Mouse (Mus musculus) CH12.LX (cell line): ENCODE measurements around the gene Col5a3. TPM values are rescaled to one million over a fixed set of nuclear protein-coding genes. Genes with fewer than 3 reads are reported as not detected.
A peak's percentile ranks its signal among the peaks of the same experiment; 100 is the strongest.

Source experiments
- DNase-seq: peaks from one replicate; pipeline ENCODE4 v3.0.0-alpha.2; 2013; ENCODE audit errors: extremely low read depth
- H3K27ac ChIP-seq: 2 replicates; pipeline ENCODE4 v1.5.1; 2012; ENCODE audit warnings: low read depth, mild to moderate bottlenecking, control low read depth, moderate library complexity; ENCODE audit not compliant: insufficient read depth
- H3K27me3 ChIP-seq: replicated peaks from 2 replicates; pipeline ENCODE3; 2012; ENCODE audit warnings: inconsistent platforms
- H3K36me3 ChIP-seq, 2 experiments: replicated peaks in 1 of 2; 2 replicates each; pipeline versions ENCODE3 to v1.6.1; 2012; ENCODE audit warnings: inconsistent platforms in 1 of 2, low read length in 1 of 2, mild to moderate bottlenecking in 1 of 2, mixed read lengths in 1 of 2, moderate library complexity in 1 of 2; ENCODE audit not compliant: control insufficient read depth in 1 of 2, insufficient read depth in 1 of 2
- H3K4me1 ChIP-seq, 2 experiments: 2 replicates each; pipeline ENCODE4 v1.6.1; 2012; ENCODE audit warnings: inconsistent platforms in 1 of 2, moderate library complexity in 1 of 2; ENCODE audit not compliant: insufficient read depth in 2 of 2, control insufficient read depth in 1 of 2
- H3K4me2 ChIP-seq: 2 replicates; pipeline ENCODE4 v1.6.1; 2012; ENCODE audit warnings: low read depth, mild to moderate bottlenecking, control low read depth; ENCODE audit not compliant: poor library complexity, insufficient read depth, severe bottlenecking
- H3K4me3 ChIP-seq, 3 experiments: fragments of 150-350 bp in 1 of 3; sonication (generic) in 1 of 3; replicated peaks in 1 of 3; 2 replicates each; pipeline versions ENCODE3 to v1.5.1; 2011 to 2012; ENCODE audit warnings: low read depth in 2 of 3, low read length in 2 of 3, mild to moderate bottlenecking in 2 of 3, moderate library complexity in 2 of 3, control low read depth in 1 of 3, improper control_type of control experiment in 1 of 3, inconsistent platforms in 1 of 3, mixed read lengths in 1 of 3; ENCODE audit not compliant: poor library complexity in 1 of 3
- H3K79me2 ChIP-seq: replicated peaks from 2 replicates; pipeline ENCODE4 v1.6.1; 2012; ENCODE audit warnings: mild to moderate bottlenecking, moderate library complexity; ENCODE audit not compliant: control insufficient read depth, poor library complexity, insufficient read depth, severe bottlenecking; ENCODE audit errors: extremely low read depth
- H3K9ac ChIP-seq: 2 replicates; pipeline ENCODE4 v1.6.1; 2012; ENCODE audit warnings: low read depth, mild to moderate bottlenecking, control low read depth, moderate library complexity; ENCODE audit not compliant: insufficient read depth
- H3K9me3 ChIP-seq: replicated peaks from 2 replicates; pipeline ENCODE3; 2012; ENCODE audit warnings: low read length, inconsistent platforms, mixed read lengths
- BHLHE40 ChIP-seq: IDR thresholded peaks from 2 replicates; pipeline ENCODE4 v1.6.1; 2011; ENCODE audit warnings: mild to moderate bottlenecking, low read depth, low read length, improper control_type of control experiment
- CHD2 ChIP-seq: IDR thresholded peaks from 2 replicates; pipeline ENCODE4 v1.6.1; 2011; ENCODE audit warnings: low read length, improper control_type of control experiment
- CTCF ChIP-seq, 2 experiments: IDR thresholded peaks in 1 of 2; conservative IDR thresholded peaks in 1 of 2; 2 replicates each; pipeline ENCODE4 v1.5.1; 2011 to 2012; ENCODE audit warnings: low read depth in 2 of 2, low read length in 2 of 2, improper control_type of control experiment in 1 of 2, inconsistent platforms in 1 of 2, mild to moderate bottlenecking in 1 of 2, moderate library complexity in 1 of 2
- ELF1 ChIP-seq: IDR thresholded peaks from 2 replicates; pipeline ENCODE4 v1.6.1; 2014; ENCODE audit warnings: low read depth, mild to moderate bottlenecking, inconsistent platforms, low read length, improper control_type of control experiment
- ETS1 ChIP-seq: conservative IDR thresholded peaks from 2 replicates; pipeline ENCODE4 v1.6.1; 2012; ENCODE audit warnings: low read depth, mild to moderate bottlenecking, inconsistent platforms, low read length, improper control_type of control experiment, moderate library complexity
- GABPA ChIP-seq: IDR thresholded peaks from 2 replicates; pipeline ENCODE4 v1.6.1; 2012; ENCODE audit warnings: low read depth, low read length, improper control_type of control experiment, inconsistent platforms; ENCODE audit not compliant: insufficient replicate concordance
- JUN ChIP-seq: IDR thresholded peaks from 2 replicates; pipeline ENCODE4 v1.6.1; 2011; ENCODE audit warnings: low read depth, mild to moderate bottlenecking, low read length, improper control_type of control experiment, moderate library complexity; ENCODE audit not compliant: insufficient read depth
- JUND ChIP-seq: conservative IDR thresholded peaks from 2 replicates; pipeline ENCODE4 v1.6.1; 2011; ENCODE audit warnings: low read depth, low read length, improper control_type of control experiment
- MAX ChIP-seq: IDR thresholded peaks from 2 replicates; pipeline ENCODE4 v1.6.1; 2011; ENCODE audit warnings: low read length, improper control_type of control experiment
- MEF2A ChIP-seq: IDR thresholded peaks from 2 replicates; pipeline ENCODE4 v1.6.1; 2014; ENCODE audit warnings: low read depth, mild to moderate bottlenecking, inconsistent platforms, low read length, improper control_type of control experiment, borderline replicate concordance
- MXI1 ChIP-seq: IDR thresholded peaks from 2 replicates; pipeline ENCODE4 v1.6.1; 2011; ENCODE audit warnings: mild to moderate bottlenecking, low read depth, low read length, improper control_type of control experiment
- MYC ChIP-seq: IDR thresholded peaks from 2 replicates; pipeline ENCODE4 v1.6.1; 2011; ENCODE audit warnings: low read depth, mild to moderate bottlenecking, improper control_type of control experiment, low read length
- POLR2A ChIP-seq: IDR thresholded peaks from 2 replicates; pipeline ENCODE4 v1.6.1; 2011; ENCODE audit warnings: low read depth, mild to moderate bottlenecking, improper control_type of control experiment, low read length
- POLR2AphosphoS2 ChIP-seq: IDR thresholded peaks from 2 replicates; pipeline ENCODE4 v1.6.1; 2011; ENCODE audit warnings: low read depth, low read length, improper control_type of control experiment
- RAD21 ChIP-seq: IDR thresholded peaks from 2 replicates; pipeline ENCODE4 v1.6.1; 2011; ENCODE audit warnings: low read depth, mild to moderate bottlenecking, low read length, improper control_type of control experiment, moderate library complexity
- SIN3A ChIP-seq: IDR thresholded peaks from 2 replicates; pipeline ENCODE4 v1.6.1; 2012; ENCODE audit warnings: low read length, improper control_type of control experiment, inconsistent platforms
- SMC3 ChIP-seq: IDR thresholded peaks from 2 replicates; pipeline ENCODE4 v1.6.1; 2011; ENCODE audit warnings: low read depth, low read length, improper control_type of control experiment
- TCF12 ChIP-seq: IDR thresholded peaks from 2 replicates; pipeline ENCODE4 v1.6.1; 2014; ENCODE audit warnings: low read depth, mild to moderate bottlenecking, inconsistent platforms, low read length, improper control_type of control experiment
- UBTF ChIP-seq: IDR thresholded peaks from 2 replicates; pipeline ENCODE4 v1.6.1; 2012; ENCODE audit warnings: low read depth, mild to moderate bottlenecking, inconsistent platforms, low read length, improper control_type of control experiment, moderate library complexity
- USF1 ChIP-seq: IDR thresholded peaks from 2 replicates; pipeline ENCODE4 v1.6.1; 2014; ENCODE audit warnings: low read depth, mild to moderate bottlenecking, inconsistent platforms, low read length, improper control_type of control experiment
- ZKSCAN1 ChIP-seq: IDR thresholded peaks from 2 replicates; pipeline ENCODE4 v1.6.1; 2012; ENCODE audit warnings: low read depth, inconsistent platforms, low read length, improper control_type of control experiment, borderline replicate concordance
- ZNF384 ChIP-seq: IDR thresholded peaks from 2 replicates; pipeline ENCODE4 v1.6.1; 2012; ENCODE audit warnings: low read depth, low read length, improper control_type of control experiment, inconsistent platforms
- dilution Hi-C: fragments of 300-500 bp; cut with MboI; formaldehyde crosslinking; loops from 2 replicates; pipeline ENCODE4 v1.14.3; 2020; ENCODE audit warnings: low sequenced_read_pairs; ENCODE audit not compliant: extremely low pct_unique_long_range_greater_than_20kb, extremely low pct_ligation_motif_present
- in situ Hi-C: fragments of 300-500 bp; cut with MboI; formaldehyde crosslinking; loops from 3 replicates; pipeline ENCODE4 v1.14.3; 2019; ENCODE audit warnings: low sequenced_read_pairs, low pct_ligation_motif_present, low pct_unique_long_range_greater_than_20kb, mixed read lengths
- polyA plus RNA-seq: library from polyadenylated mRNA; unstranded; fragments of >175 nt; gene quantifications from 2 replicates; pipeline ENCODE4 v1.2.1, GENCODE M21; 2012; ENCODE audit warnings: low read depth; ENCODE audit not compliant: insufficient read length
- total RNA-seq, 2 experiments: library from RNA; depleted of rRNA; stranded (reverse); fragments of 300-350 nt in 1 of 2; fragments of >200 nt in 1 of 2; gene quantifications; 2 replicates each; pipeline ENCODE4 v1.2.3; 2012 to 2014

Col5a3 gene
- total and polyA plus RNA-seq, 3 experiments, result 0.25 TPM; not detected in 2

DNA sequence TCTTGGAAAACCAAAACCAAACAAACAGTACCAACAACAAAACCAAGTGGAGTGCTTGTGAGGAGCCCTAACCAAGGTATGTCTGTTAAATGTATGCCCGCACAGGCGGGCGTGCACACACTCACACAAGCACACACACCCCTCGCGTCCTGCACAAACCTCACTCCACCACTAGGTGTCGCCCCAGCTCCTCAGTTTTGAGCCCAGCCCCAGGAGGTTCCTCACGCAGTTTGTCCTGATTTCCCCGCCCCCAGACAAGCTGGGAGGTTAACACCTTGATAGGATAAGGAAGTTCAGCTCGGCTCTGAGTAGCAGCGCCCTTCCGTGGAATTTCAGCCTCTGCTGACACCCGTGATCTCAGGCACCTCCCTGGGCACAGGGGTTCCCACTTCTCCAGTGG, 74.5 kb downstream of the Col5a3 start (continued):
- peak; percentile 85 to 97 for TF ChIP-seq CTCF (conservative IDR thresholded peaks at IDR 0.05 in 1 of 2, IDR thresholded peaks at IDR 0.05 in 1 of 2; ENCODE audit: low read depth in 2 of 2, low read length in 2 of 2)
- no peak for TF ChIP-seq POLR2A
- TF ChIP-seq MAX, result no peak
- no peak for TF ChIP-seq JUN
- TF ChIP-seq TCF12, result 0 out of 2 replicates have a peak, but pooled peaks have one; percentile 35
- TF ChIP-seq BHLHE40, result peak; percentile 51; the same call in 1 of the 2 replicates
- no peak for TF ChIP-seq MEF2A
- TF ChIP-seq MYC, result peak; percentile 53; the same call in 1 of the 2 replicates
- no peak for TF ChIP-seq ETS1
- no peak for TF ChIP-seq JUND
- TF ChIP-seq SMC3, result peak; percentile 87
- TF ChIP-seq CHD2, result no peak
- TF ChIP-seq MXI1, result peak; percentile 42; the same call in 1 of the 2 replicates
- peak; percentile 96 for TF ChIP-seq RAD21
- no peak for TF ChIP-seq ZKSCAN1
- TF ChIP-seq USF1, result no peak
- no peak for TF ChIP-seq UBTF

DNA sequence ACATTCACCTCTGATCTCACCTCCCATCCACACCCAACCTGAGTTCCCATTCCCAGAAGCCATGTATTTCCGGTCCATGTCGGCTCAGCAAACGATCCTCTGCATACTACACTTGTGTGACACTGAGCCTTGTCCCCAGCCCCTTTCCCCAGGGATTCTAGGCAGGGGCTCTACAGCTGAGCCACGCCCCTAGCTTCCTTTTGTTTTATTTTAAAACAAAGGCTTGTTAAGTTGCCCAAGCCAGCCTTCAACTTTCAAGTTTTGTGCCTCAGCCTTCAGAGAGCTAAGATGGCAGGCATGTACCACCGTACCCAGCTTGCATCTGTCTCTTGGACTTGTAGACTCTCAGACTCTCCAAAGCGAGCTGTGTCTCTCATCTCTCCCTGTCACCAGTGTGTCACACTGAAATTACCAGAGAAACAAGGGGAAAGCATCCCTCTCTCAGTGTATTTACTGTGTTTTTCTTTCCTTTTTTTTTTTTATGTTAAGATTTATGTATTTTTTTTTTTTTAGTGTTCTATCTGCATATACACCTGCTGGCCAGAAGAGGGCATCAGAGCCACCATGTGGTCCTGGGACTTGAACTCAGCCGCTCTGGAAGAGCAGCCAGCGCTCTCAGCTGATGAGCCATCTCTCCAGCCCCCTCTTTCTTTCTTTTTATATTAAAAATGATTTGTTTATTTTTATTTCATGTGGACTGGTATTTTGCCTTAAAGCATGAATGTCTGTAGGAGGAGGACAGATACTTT, 76.4 kb downstream of the Col5a3 start:
- Histone ChIP-seq H3K9ac (no peak overlapping the region), H3K36me3 (no peaks in the 10 kb centered on the region), H3K27me3 (peaks cover 54% of the 10 kb centered on the region), H3K4me2 (no peak overlapping the region), H3K79me2 (no peaks in the 10 kb centered on the region), H3K9me3 (peaks cover 3% of the 10 kb centered on the region), H3K4me1 (peaks cover 2 to 18% of the 10 kb centered on the region in 2 experiments; a peak in 3 of 4 replicates)
- peak; percentile 54 for DNase-seq
- in situ Hi-C loops, result no loop called here
- dilution Hi-C loops, result no loop called here
- TF ChIP-seq SIN3A (no peak), ZKSCAN1 (no peak), CTCF (conservative IDR thresholded peaks at IDR 0.05 in 1 of 2, IDR thresholded peaks at IDR 0.05 in 1 of 2; ENCODE audit: low read depth in 2 of 2, low read length in 2 of 2) (peak; percentile 32 to 64), GABPA (no peak), ETS1 (no peak), SMC3 (peak; percentile 50), MYC (peak; percentile 87), POLR2A (no peak), ELF1 (no peak), RAD21 (peak; percentile 20), TCF12 (no peak), USF1 (no peak), POLR2AphosphoS2 (no peak), ZNF384 (peak; percentile 95)
- TF ChIP-seq, all 38 proteins: peak for 5
- no peak overlapping the region for H3K4me3 ChIP-seq
- no peak overlapping the region for H3K27ac ChIP-seq
